Mouse (Mus musculus) CD8-positive naive resting alpha-beta T cell, adult 2 months (primary cell): ENCODE measurements around the gene Wdr45b.
"Not testable (repeated sequence)": the region's sequence is repeated elsewhere in the genome, so short reads cannot be mapped to it uniquely, and the experiment has no call there.

Source experiments
- DNase-seq, 2 experiments: peaks; one replicate each; pipeline ENCODE4 v3.0.0; 2022; ENCODE audit warnings: low read depth in 2 of 2, low spot score in 2 of 2

Wdr45b gene

GRCm38 (mm10) chr11:121354091-121354707 lies at the start of gene Wdr45b:
Gene Wdr45b, minus strand, starts transcription at chr11:121354445.
- peak; percentile 95 to 97 for DNase-seq

GRCm38 (mm10) chr11:121392405-121392804 lies 38.2 kb upstream of the Wdr45b start:
- DNase-seq = no peak

GRCm38 (mm10) chr11:121390793-121391192 lies 36.5 kb upstream of the Wdr45b start:
- DNase-seq = no peak

GRCm38 (mm10) chr11:121388554-121388945 lies 34.3 kb upstream of the Wdr45b start:
- DNase-seq = no peak

GRCm38 (mm10) chr11:121387750-121388553 lies 33.7 kb upstream of the Wdr45b start, which contains the start of gene Rab40b:
Gene Rab40b, minus strand, starts transcription at chr11:121388251.
- no peak for DNase-seq

- DNase-seq = no peak
These were observed 26.0 kb upstream of the Wdr45b start for GRCm38 (mm10) chr11:121380294-121380693.

- DNase-seq = no peak
These were observed 24.4 kb upstream of the Wdr45b start for GRCm38 (mm10) chr11:121378644-121379043.

- DNase-seq = no peak
These were observed 19.1 kb upstream of the Wdr45b start for GRCm38 (mm10) chr11:121373305-121373704.

GRCm38 (mm10) chr11:121370337-121370994 lies 16.2 kb upstream of the Wdr45b start:
- DNase-seq = no peak

GRCm38 (mm10) chr11:121369622-121370021 lies 15.4 kb upstream of the Wdr45b start:
- DNase-seq = peak in 1 of 2 experiments; percentile 40

GRCm38 (mm10) chr11:121368731-121369130 lies 14.5 kb upstream of the Wdr45b start:
- DNase-seq = no peak

- DNase-seq = no peak
These were observed 13.0 kb upstream of the Wdr45b start for GRCm38 (mm10) chr11:121367170-121367707.

GRCm38 (mm10) chr11:121362212-121362611 lies 8.0 kb upstream of the Wdr45b start:
- DNase-seq = no peak

- peak; percentile 65 for DNase-seq
These were observed 737 bp downstream of the Wdr45b start for GRCm38 (mm10) chr11:121353326-121354090.

- not testable (repeated sequence) for DNase-seq
These were observed 5.5 kb downstream of the Wdr45b start for GRCm38 (mm10) chr11:121348727-121349126.

- DNase-seq = no peak
These were observed 6.1 kb downstream of the Wdr45b start for GRCm38 (mm10) chr11:121348166-121348565.

GRCm38 (mm10) chr11:121347036-121347435 lies 7.2 kb downstream of the Wdr45b start:
- no peak for DNase-seq

- DNase-seq = not testable (repeated sequence)
These were observed 11.8 kb downstream of the Wdr45b start for GRCm38 (mm10) chr11:121342423-121342822.

GRCm38 (mm10) chr11:121340287-121340686 lies 14.0 kb downstream of the Wdr45b start:
- no peak for DNase-seq

GRCm38 (mm10) chr11:121339647-121340046 lies 14.6 kb downstream of the Wdr45b start:
- DNase-seq = no peak

- no peak for DNase-seq
These were observed 22.6 kb downstream of the Wdr45b start for GRCm38 (mm10) chr11:121331641-121332040.
